Mouse (Mus musculus) liver, embryonic 15.5 days (tissue): ENCODE measurements around the gene Scarf2. TPM values are rescaled to one million over a fixed set of nuclear protein-coding genes. Genes with fewer than 3 reads are reported as not detected.

ENCODE experiments used
- ATAC-seq: fragments of 200-750 bp; cut with Nextera tagmentation; 2 replicates; pipeline ENCODE4 v1.8.0; 2017; ENCODE audit warnings: moderate number of reproducible peaks, mild to moderate bottlenecking, moderate library complexity; ENCODE audit not compliant: insufficient read depth
- H3K27ac ChIP-seq: fragments of 300-500 bp; sonication (generic); replicated peaks from 2 replicates; pipeline ENCODE4 v1.5.1; 2015; ENCODE audit warnings: mild to moderate bottlenecking, inconsistent platforms
- H3K27me3 ChIP-seq: fragments of 300-500 bp; sonication (generic); 2 replicates; pipeline ENCODE4 v1.6.1; 2015; ENCODE audit warnings: mild to moderate bottlenecking, inconsistent platforms
- H3K36me3 ChIP-seq: fragments of 300-500 bp; sonication (generic); replicated peaks from 2 replicates; pipeline ENCODE4 v1.6.1; 2015; ENCODE audit warnings: moderate library complexity, mild to moderate bottlenecking, inconsistent platforms
- H3K4me1 ChIP-seq: fragments of 300-500 bp; sonication (generic); replicated peaks from 2 replicates; pipeline ENCODE4 v1.6.1; 2015; ENCODE audit warnings: inconsistent platforms
- H3K4me2 ChIP-seq: fragments of 300-500 bp; sonication (generic); 2 replicates; pipeline ENCODE4 v1.6.1; 2015; ENCODE audit warnings: moderate library complexity, mild to moderate bottlenecking, inconsistent platforms
- H3K4me3 ChIP-seq: fragments of 300-500 bp; sonication (generic); replicated peaks from 2 replicates; pipeline ENCODE4 v1.5.1; 2015; ENCODE audit warnings: mild to moderate bottlenecking, inconsistent platforms
- H3K9ac ChIP-seq: fragments of 300-500 bp; sonication (generic); 2 replicates; pipeline ENCODE4 v1.6.1; 2015; ENCODE audit warnings: moderate library complexity, mild to moderate bottlenecking, inconsistent platforms
- H3K9me3 ChIP-seq: fragments of 300-500 bp; sonication (generic); replicated peaks from 2 replicates; pipeline ENCODE4 v1.6.1; 2016; ENCODE audit warnings: inconsistent platforms
- WGBS: fragments of 180-500 bp; shearing (Covaris S2); methylation state at CpG from one replicate; pipeline ENCODE4 v1.1.7; 2015; ENCODE audit warnings: mixed read lengths; ENCODE audit not compliant: insufficient replicate concordance; 5-methylcytosine and 5-hydroxymethylcytosine counted together
- polyA plus RNA-seq: library from polyadenylated mRNA; unstranded; fragments of >200 nt; fragmentation: Nextera tagmentation; extraction: Ambion mirVana; gene quantifications from 2 replicates; pipeline ENCODE4 v1.2.1, GENCODE M21; 2015

Scarf2 gene
- polyA plus RNA-seq, 1 experiment from 2014 or later, result 1.0 TPM

DNA sequence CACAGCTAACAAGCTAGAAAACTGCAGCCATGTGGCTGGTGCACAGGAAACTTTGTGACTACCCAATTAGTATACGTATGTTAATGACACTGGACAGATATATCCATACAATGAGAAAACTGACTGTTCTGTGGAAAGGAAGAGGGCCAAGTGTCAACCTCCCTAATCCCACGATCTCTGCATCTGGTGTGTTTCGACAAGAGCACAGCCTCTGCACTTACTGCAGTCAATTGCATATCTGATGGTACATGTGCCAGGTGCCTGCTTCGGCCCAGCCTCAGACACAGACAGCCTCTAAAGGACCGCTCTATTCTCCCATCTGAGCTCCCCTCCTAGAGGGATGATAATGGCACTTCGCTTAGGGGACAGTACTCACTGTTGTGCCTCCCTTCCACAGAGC lies 51.3 kb downstream of the Scarf2 start:
- ATAC-seq, result no peak
- no peak overlapping the region for H3K4me3 ChIP-seq
- no peaks in the 10 kb centered on the region for H3K4me1 ChIP-seq
- no peaks in the 10 kb centered on the region for H3K27me3 ChIP-seq
- no peak overlapping the region for H3K27ac ChIP-seq
- H3K36me3 ChIP-seq, result peaks cover 92% of the 10 kb centered on the region
- no peaks in the 10 kb centered on the region for H3K9me3 ChIP-seq
- H3K4me2 ChIP-seq, result no peak overlapping the region
- H3K9ac ChIP-seq, result no peak overlapping the region
- 83% methylated on average over 6 of the region's 6 CpGs for WGBS

DNA sequence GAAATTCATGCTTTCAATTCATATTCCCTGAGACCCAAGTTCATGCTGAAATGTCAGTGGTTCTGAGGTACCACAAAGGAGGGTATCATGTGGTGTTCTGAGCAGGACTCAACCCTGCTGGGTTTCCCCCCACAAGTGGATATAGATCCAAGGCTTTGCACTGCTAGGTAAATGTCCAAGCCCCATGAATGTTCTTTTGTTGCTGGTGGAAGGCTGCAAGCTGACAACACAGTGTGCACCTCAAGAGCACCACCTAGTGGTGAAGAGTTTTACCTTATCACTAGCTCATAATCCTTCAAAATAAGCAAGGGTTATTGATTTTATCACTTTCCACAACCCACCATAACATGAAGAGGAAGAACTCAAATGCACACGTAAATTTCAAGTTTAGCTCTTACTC lies 51.8 kb downstream of the Scarf2 start:
- Histone ChIP-seq H3K9ac (no peak overlapping the region), H3K27me3 (no peaks in the 10 kb centered on the region), H3K9me3 (no peaks in the 10 kb centered on the region), H3K36me3 (peaks cover 91% of the 10 kb centered on the region), H3K4me3 (no peak overlapping the region), H3K27ac (no peak overlapping the region), H3K4me1 (no peaks in the 10 kb centered on the region), H3K4me2 (no peak overlapping the region)
- 20% methylated on average over 1 of the region's 1 CpGs for WGBS
- ATAC-seq, result no peak

- Histone ChIP-seq H3K27ac (no peak overlapping the region), H3K27me3 (no peaks in the 10 kb centered on the region), H3K4me2 (no peak overlapping the region), H3K4me3 (no peak overlapping the region), H3K9me3 (no peaks in the 10 kb centered on the region), H3K4me1 (no peaks in the 10 kb centered on the region), H3K36me3 (peaks cover 91% of the 10 kb centered on the region), H3K9ac (no peak overlapping the region)
- ATAC-seq, result no peak
- WGBS, result 69% methylated on average over 6 of the region's 6 CpGs
These were observed 52.4 kb downstream of the Scarf2 start for GRCm38 (mm10) chr16:17849486-17849885.

DNA sequence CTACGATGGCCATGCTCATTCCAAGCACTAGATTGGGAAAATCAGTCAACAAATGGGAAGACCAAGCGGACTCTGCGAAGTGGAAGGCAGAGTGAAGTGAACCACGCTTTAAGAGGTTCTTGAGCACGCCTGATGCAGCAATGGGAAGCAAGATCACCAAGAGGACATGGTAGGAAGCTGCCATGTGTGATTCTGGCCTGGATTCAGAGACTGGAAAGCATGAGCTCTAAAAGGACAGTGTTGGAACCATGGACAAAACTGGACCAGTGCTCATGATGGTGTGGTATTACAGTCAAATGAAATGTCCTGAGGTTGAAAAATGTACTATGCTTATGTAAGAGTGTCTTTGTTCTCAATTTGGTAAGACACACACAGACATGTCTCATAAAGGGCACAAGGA lies 54.2 kb downstream of the Scarf2 start:
- no peak for ATAC-seq
- H3K27me3 ChIP-seq, result no peaks in the 10 kb centered on the region
- H3K9me3 ChIP-seq, result no peaks in the 10 kb centered on the region
- no peak overlapping the region for H3K27ac ChIP-seq
- H3K36me3 ChIP-seq, result peaks cover 88% of the 10 kb centered on the region
- no peaks in the 10 kb centered on the region for H3K4me1 ChIP-seq
- WGBS, result 87% methylated on average over 5 of the region's 5 CpGs
- no peak overlapping the region for H3K9ac ChIP-seq
- no peak overlapping the region for H3K4me3 ChIP-seq
- H3K4me2 ChIP-seq, result no peak overlapping the region

DNA sequence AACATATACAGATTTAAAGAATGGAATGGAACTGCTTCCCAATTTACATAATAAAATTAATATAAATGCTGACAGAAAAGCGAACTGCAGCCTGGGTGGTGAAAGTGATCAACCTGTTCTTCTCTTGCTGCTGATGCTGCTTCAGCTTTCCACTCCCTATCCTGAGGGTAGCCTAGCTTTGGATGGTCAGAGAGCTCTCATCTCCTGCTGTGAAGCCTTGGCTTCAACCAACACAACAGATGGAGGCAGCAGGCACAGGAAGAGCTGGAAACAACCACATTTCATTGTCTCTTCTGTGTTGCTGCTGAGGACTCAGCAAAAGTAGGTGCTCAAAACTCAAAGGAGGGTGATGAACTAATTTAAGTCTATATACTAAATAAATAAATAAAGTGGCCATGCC lies 54.8 kb downstream of the Scarf2 start:
- no peaks in the 10 kb centered on the region for H3K27me3 ChIP-seq
- H3K4me1 ChIP-seq, result no peaks in the 10 kb centered on the region
- WGBS, result 85% methylated on average over 1 of the region's 1 CpGs
- no peak overlapping the region for H3K27ac ChIP-seq
- peaks cover 88% of the 10 kb centered on the region for H3K36me3 ChIP-seq
- H3K9ac ChIP-seq, result no peak overlapping the region
- H3K4me2 ChIP-seq, result no peak overlapping the region
- no peaks in the 10 kb centered on the region for H3K9me3 ChIP-seq
- no peak overlapping the region for H3K4me3 ChIP-seq
- ATAC-seq, result no peak

GRCm38 (mm10) chr16:17853263-17853662 lies 56.2 kb downstream of the Scarf2 start:
- H3K36me3 ChIP-seq, result peaks cover 89% of the 10 kb centered on the region
- ATAC-seq, result no peak
- 82% methylated on average over 2 of the region's 2 CpGs for WGBS

GRCm38 (mm10) chr16:17857157-17857556 lies 60.1 kb downstream of the Scarf2 start:
- Histone ChIP-seq H3K4me1 (no peaks in the 10 kb centered on the region), H3K36me3 (peaks cover 78% of the 10 kb centered on the region), H3K4me3 (no peak overlapping the region), H3K4me2 (no peak overlapping the region), H3K9ac (no peak overlapping the region), H3K9me3 (no peaks in the 10 kb centered on the region), H3K27ac (no peak overlapping the region), H3K27me3 (no peaks in the 10 kb centered on the region)
- WGBS, result 81% methylated on average over 7 of the region's 7 CpGs
- ATAC-seq, result no peak

More at GRCm38 (mm10) chr16:17853263-17853662, 56.2 kb downstream of the Scarf2 start:
- Histone ChIP-seq H3K27me3 (no peaks in the 10 kb centered on the region), H3K4me2 (no peak overlapping the region), H3K9me3 (no peaks in the 10 kb centered on the region), H3K9ac (no peak overlapping the region), H3K27ac (no peak overlapping the region), H3K4me3 (no peak overlapping the region), H3K4me1 (no peaks in the 10 kb centered on the region)

Other genes with a start within 250 kb of the Scarf2 start
- not detected in 2 replicates for gene Lrrc74b, start 236.0 kb upstream of the Scarf2 start, polyA plus RNA-seq
- gene P2rx6, start 235.4 kb upstream of the Scarf2 start, polyA plus RNA-seq, result 0.09 and 0.14 TPM in 2 replicates
- gene Slc7a4, start 214.1 kb upstream of the Scarf2 start, polyA plus RNA-seq, result 1.9 and 2.4 TPM in 2 replicates
- gene Smpd4, start 177.9 kb upstream of the Scarf2 start, polyA plus RNA-seq, result 14.0 and 14.3 TPM in 2 replicates
- gene Ccdc74a, start 150.8 kb upstream of the Scarf2 start, polyA plus RNA-seq, result 2.0 and 2.5 TPM in 2 replicates
- 15.9 and 17.1 TPM in 2 replicates for gene Med15, start 64.4 kb upstream of the Scarf2 start, polyA plus RNA-seq
- gene Klhl22, start 37.7 kb upstream of the Scarf2 start, polyA plus RNA-seq, result 13.0 and 14.3 TPM in 2 replicates
- gene B830017H08Rik, start 35.8 kb downstream of the Scarf2 start, polyA plus RNA-seq, result not detected in 2 replicates
- 0.55 and 0.89 TPM in 2 replicates for gene Car15, start 41.1 kb downstream of the Scarf2 start, polyA plus RNA-seq
- gene Gm20518, start 94.4 kb downstream of the Scarf2 start, polyA plus RNA-seq, result 0.03 and 0.07 TPM in 2 replicates
- gene Tssk1, start 96.9 kb downstream of the Scarf2 start, polyA plus RNA-seq, result not detected in 2 replicates
- 18.3 and 22.0 TPM in 2 replicates for gene Dgcr2, start 101.3 kb downstream of the Scarf2 start, polyA plus RNA-seq
- gene Tssk2, start 101.4 kb downstream of the Scarf2 start, polyA plus RNA-seq, result not detected in 2 replicates
- gene Ess2, start 114.1 kb downstream of the Scarf2 start, polyA plus RNA-seq, result 9.9 and 10.0 TPM in 2 replicates
- gene Gsc2, start 117.8 kb downstream of the Scarf2 start, polyA plus RNA-seq, result not detected in 2 replicates
- gene Slc25a1, start 130.9 kb downstream of the Scarf2 start, polyA plus RNA-seq, result 63.1 and 69.7 TPM in 2 replicates
- 1.7 and 2.0 TPM in 2 replicates for gene Vpreb2, start 183.1 kb downstream of the Scarf2 start, polyA plus RNA-seq